Mouse (Mus musculus) olfactory bulb, adult 2 months (tissue): ENCODE measurements around the gene Slc20a1. TPM values are rescaled to one million over a fixed set of nuclear protein-coding genes. Genes with fewer than 3 reads are reported as not detected.

ENCODE experiments used
- H3K27ac ChIP-seq: fragments of 200-500 bp; 2 replicates; pipeline ENCODE4 v1.5.1; 2012; ENCODE audit warnings: low read depth, low read length; ENCODE audit not compliant: insufficient read depth
- H3K4me1 ChIP-seq: fragments of 200-500 bp; 2 replicates; pipeline ENCODE4 v1.6.1; 2012; ENCODE audit warnings: low read length; ENCODE audit not compliant: control insufficient read depth, insufficient read depth
- H3K4me3 ChIP-seq: fragments of 200-500 bp; 2 replicates; pipeline ENCODE4 v1.5.1; 2012; ENCODE audit warnings: mild to moderate bottlenecking, low read depth, low read length, moderate library complexity; ENCODE audit not compliant: insufficient read depth
- CTCF ChIP-seq: fragments of 200-500 bp; IDR thresholded peaks from 2 replicates; pipeline ENCODE4 v1.5.1; 2012; ENCODE audit warnings: low read depth, mild to moderate bottlenecking, low read length, moderate library complexity; ENCODE audit not compliant: insufficient read depth
- POLR2A ChIP-seq: fragments of 200-500 bp; IDR thresholded peaks from 2 replicates; pipeline ENCODE4 v1.6.1; 2012; ENCODE audit warnings: mild to moderate bottlenecking, low read depth, low read length, moderate library complexity; ENCODE audit not compliant: insufficient read depth
- WGBS: fragments of 180-500 bp; shearing (Covaris S2); methylation state at CpG from one replicate; pipeline ENCODE4 v1.1.7; 2018; 5-methylcytosine and 5-hydroxymethylcytosine counted together
- polyA plus RNA-seq: library from polyadenylated mRNA; stranded (reverse); fragments of >200 nt; gene quantifications from 2 replicates; pipeline ENCODE4 v1.2.4, GENCODE M21; 2012; ENCODE audit warnings: low replicate concordance; ENCODE audit not compliant: missing spikeins, insufficient read depth, insufficient read length

The Slc20a1 gene
- polyA plus RNA-seq, 1 experiment: 298 TPM

GRCm38 (mm10) chr2:129205000-129205399 is 6.4 kb downstream of the Slc20a1 start:
- no peak for TF ChIP-seq CTCF
- TF ChIP-seq POLR2A: no peak
- H3K27ac ChIP-seq: no peak overlapping the region
- WGBS: 82% methylated on average over 6 of the region's 6 CpGs
- H3K4me3 ChIP-seq: no peak overlapping the region
- H3K4me1 ChIP-seq: no peaks in the 10 kb centered on the region

- Histone ChIP-seq H3K4me3 (no peak overlapping the region), H3K4me1 (no peaks in the 10 kb centered on the region), H3K27ac (no peak overlapping the region)
- WGBS: 89% methylated on average over 8 of the region's 8 CpGs
- no peak for TF ChIP-seq POLR2A
- TF ChIP-seq CTCF: no peak
Observed at GRCm38 (mm10) chr2:129206824-129207223, 8.3 kb downstream of the Slc20a1 start.

GRCm38 (mm10) chr2:129208181-129208746 is 9.7 kb downstream of the Slc20a1 start:
- 92% methylated on average over 8 of the region's 8 CpGs for WGBS

GRCm38 (mm10) chr2:129210089-129210749 is 11.7 kb downstream of the Slc20a1 start:
- Histone ChIP-seq H3K4me1 (no peaks in the 10 kb centered on the region), H3K4me3 (no peak overlapping the region), H3K27ac (no peak overlapping the region)
- WGBS: 87% methylated on average over 8 of the region's 8 CpGs
- TF ChIP-seq CTCF (no peak), POLR2A (no peak)

More at GRCm38 (mm10) chr2:129208181-129208746, 9.7 kb downstream of the Slc20a1 start:
- Histone ChIP-seq H3K4me3 (no peak overlapping the region), H3K27ac (no peak overlapping the region), H3K4me1 (no peaks in the 10 kb centered on the region)
- no peak for TF ChIP-seq CTCF
- TF ChIP-seq POLR2A: no peak

- Histone ChIP-seq H3K4me1 (no peaks in the 10 kb centered on the region), H3K4me3 (no peak overlapping the region), H3K27ac (no peak overlapping the region)
- 73% methylated on average over 4 of the region's 4 CpGs for whole genome bisulfite sequencing
- TF ChIP-seq CTCF: no peak
- no peak for TF ChIP-seq POLR2A
Observed at GRCm38 (mm10) chr2:129211255-129211654, 12.7 kb downstream of the Slc20a1 start.

GRCm38 (mm10) chr2:129211957-129212356 is 13.4 kb downstream of the Slc20a1 start:
- no peak for TF ChIP-seq POLR2A
- TF ChIP-seq CTCF: no peak
- Histone ChIP-seq H3K27ac (no peak overlapping the region), H3K4me3 (no peak overlapping the region), H3K4me1 (no peaks in the 10 kb centered on the region)
- WGBS: 92% methylated on average over 2 of the region's 2 CpGs

GRCm38 (mm10) chr2:129212566-129212965 is 14.0 kb downstream of the Slc20a1 start:
- Histone ChIP-seq H3K4me1 (peaks cover 1% of the 10 kb centered on the region), H3K27ac (no peak overlapping the region), H3K4me3 (no peak overlapping the region)
- no peak for TF ChIP-seq CTCF
- no peak for TF ChIP-seq POLR2A
- 90% methylated on average over 7 of the region's 7 CpGs for WGBS

- WGBS: 96% methylated on average over 5 of the region's 5 CpGs
- TF ChIP-seq CTCF (no peak), POLR2A (no peak)
- H3K4me3 ChIP-seq: no peak overlapping the region
- peaks cover 12% of the 10 kb centered on the region for H3K4me1 ChIP-seq
- H3K27ac ChIP-seq: no peak overlapping the region
Observed at GRCm38 (mm10) chr2:129214774-129215173, 16.2 kb downstream of the Slc20a1 start.

GRCm38 (mm10) chr2:129217612-129218185 is 19.1 kb downstream of the Slc20a1 start:
- TF ChIP-seq POLR2A: no peak
- TF ChIP-seq CTCF: no peak
- Histone ChIP-seq H3K27ac (no peak overlapping the region), H3K4me3 (no peak overlapping the region), H3K4me1 (peaks cover 15% of the 10 kb centered on the region)
- WGBS: 76% methylated on average over 9 of the region's 9 CpGs
